Mouse (Mus musculus) kidney, postnatal 10 days (tissue): ENCODE data around the gene Mlh1.
A peak's percentile ranks its signal among the peaks of the same experiment; 100 is the strongest.

Experiments
- DNase-seq: peaks from one replicate; pipeline ENCODE4 v3.0.0; 2021; ENCODE audit warnings: mixed read lengths

Gene Mlh1

DNA sequence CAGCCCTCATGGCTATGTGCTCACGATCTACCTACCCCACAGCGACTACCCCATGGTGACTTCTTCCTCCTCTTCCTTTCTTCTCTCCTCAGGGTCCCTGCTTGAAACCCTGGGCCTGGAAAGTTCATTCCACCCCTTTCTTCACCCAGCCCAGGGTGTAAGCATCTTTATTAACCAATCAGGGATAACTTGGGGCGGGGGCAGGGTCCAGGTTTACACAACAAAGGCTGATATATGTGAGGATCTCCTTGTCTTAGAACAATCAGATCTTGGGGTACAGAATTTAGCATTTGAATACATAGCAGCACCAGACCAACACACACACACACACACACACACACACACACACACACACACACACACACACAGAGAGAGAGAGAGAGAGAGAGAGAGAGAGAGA is 13.5 kb upstream of the Mlh1 start:
- DNase-seq = no peak

DNA sequence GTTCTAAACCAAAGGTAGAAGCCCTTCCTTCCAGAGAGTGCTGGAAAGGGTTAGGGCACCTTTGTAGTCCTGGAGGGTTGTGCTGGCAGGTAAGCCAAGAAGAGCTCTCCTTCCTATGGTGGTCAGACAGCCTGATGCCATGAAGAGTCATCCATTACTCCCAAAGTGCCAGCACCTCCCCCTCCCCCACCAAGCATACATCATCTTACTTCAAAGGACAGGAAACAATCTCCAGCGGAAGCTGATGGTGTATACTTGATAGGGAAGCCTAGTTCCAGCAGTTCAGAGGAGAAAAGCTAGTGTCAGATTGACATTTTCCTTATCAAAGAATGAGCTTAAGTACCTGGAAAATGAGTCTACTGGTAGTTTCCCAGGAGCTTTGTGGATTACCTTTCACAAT is 3.6 kb upstream of the Mlh1 start:
- peak; percentile 21 for DNase-seq

DNA sequence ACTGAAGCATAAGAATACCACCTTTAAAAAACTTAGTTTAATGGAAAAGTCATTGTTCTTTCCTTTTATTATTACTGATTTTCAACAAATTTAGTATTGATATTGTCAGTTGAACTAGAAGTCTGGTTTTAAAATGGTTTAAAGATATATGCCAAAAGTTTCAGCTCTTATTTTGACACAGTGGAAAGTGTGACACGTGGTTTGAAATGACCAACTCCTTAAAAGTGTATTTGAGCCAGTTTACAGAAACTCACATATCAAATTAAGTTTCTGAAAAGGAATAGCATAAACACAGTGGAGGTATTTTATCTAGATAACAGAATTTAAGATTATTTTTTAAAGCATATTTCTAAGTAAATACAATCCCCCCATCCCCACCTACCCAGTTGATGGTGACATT is 2.4 kb upstream of the Mlh1 start:
- DNase-seq = no peak

DNA sequence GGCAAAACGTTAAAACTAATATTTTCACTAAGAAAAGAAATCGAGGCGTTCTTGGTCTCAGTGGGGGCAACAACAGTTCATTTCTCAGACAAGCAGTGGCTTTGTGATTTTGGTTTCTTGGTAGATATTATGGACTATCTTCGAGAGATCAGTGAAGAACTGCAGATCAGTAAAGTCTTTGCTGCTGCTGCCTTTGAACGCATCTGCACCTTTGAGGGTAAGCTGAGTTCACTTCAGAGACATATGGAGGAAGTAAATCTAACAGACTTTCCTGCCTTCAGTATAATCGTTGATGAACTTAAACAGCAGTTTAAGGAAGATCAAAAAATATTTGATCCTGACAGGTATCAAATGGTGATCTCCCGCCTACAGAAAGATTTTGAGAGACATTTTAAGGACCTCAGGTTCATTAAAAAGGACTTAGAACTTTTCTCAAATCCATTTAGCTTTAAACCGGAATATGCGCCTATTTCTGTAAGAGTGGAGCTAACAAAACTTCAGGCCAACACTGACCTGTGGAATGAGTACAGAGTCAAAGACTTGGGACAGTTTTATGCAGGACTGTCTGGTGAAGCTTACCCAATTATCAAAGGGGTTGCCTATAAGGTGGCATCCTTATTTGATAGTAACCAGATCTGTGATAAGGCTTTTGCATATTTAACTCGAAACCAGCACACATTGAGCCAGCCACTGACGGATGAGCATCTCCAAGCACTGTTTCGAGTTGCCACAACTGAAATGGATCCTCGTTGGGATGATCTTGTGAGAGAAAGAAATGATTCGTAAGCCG is 1.6 kb upstream of the Mlh1 start:
- DNase-seq = no peak

DNA sequence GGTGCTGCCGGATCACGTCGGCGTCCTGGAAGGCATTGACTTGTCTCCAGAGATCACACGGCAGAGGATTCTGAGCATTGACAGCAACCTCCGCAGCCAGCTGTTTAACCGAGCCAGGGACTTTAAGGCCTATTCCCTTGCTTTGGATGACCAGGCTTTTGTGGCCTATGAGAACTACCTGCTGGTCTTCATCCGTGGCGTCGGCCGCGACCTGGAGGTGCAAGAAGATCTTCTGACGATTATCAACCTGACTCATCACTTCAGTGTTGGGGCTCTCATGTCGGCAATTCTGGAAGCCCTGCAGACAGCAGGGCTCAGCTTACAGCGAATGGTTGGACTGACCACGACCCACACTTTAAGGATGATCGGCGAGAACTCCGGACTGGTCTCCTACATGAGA is 765 bp upstream of the Mlh1 start:
- no peak for DNase-seq

DNA sequence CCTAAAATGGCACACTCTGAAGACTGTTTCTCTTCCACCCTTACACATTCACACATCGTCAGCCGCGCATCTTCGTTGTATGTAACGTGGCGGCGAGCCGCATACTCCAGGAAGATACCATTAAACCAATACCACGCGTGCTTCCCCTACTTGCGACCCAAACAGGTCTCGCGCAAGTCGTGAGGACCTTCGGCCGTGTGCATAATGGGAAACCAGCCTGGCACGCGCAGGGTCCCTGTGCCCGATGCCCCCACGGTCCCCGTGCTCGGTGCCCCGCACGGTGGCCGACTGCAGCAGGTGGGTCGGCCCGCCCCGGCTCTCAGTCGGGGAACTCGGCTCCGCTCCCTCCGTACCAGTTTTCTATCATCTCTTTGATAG is 546 bp downstream of the Mlh1 start:
- DNase-seq = no peak

DNA sequence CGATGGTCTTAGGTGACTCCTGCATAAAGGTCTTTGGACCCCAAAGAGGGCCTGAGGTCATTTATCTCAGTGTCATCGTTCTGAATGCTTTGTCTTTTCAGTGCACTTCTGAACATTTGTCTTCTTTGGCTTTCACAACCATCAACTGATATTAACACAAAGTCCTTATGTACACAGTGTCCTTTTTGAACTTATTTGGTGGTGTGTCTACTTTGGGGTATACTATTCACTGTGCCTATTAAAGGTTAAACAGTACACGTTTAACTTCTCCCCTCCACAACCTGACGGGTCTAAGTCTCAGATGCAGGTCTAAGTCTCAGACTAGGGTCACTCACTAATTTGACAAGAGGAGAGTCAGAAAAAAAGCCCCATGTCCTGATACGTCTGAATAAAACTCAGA is 985 bp downstream of the Mlh1 start:
- DNase-seq = no peak

DNA sequence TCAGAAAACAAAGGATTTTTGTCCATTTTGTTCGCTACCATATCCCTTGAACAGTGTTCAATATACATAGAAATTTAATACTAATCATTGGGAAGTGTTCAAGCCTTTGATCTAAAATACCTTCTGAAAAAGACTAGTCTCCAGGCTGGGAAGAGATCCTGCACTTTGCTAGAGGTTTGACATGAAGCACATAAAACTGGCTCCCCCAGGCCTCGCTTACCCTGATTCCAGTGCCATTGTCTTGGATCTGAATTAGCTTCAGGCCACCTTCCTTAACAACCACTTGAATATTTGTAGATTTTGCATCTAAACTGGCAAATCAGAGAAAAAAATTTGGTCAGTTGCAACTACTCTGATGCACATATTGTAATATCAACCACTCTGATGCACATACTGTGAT is 3.6 kb downstream of the Mlh1 start:
- DNase-seq = no peak

DNA sequence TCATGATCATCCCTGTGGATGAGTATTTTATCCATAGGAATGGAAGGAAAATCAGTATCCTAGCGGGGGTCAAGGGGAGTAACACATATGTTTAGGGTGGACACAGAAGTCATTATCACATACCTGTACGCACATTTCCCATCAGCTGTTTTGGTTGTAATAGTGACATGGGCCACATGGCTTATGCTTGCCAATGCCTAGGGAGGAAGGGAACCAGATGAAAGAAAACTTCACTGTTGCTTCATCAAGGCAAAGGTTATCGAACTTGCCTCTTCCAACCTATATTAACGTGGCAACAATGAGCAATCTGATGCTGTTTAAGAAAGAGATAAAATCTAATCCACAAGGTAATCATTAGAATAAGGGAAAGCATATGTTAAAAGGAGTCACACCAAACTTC is 10.2 kb downstream of the Mlh1 start:
- DNase-seq = no peak

DNA sequence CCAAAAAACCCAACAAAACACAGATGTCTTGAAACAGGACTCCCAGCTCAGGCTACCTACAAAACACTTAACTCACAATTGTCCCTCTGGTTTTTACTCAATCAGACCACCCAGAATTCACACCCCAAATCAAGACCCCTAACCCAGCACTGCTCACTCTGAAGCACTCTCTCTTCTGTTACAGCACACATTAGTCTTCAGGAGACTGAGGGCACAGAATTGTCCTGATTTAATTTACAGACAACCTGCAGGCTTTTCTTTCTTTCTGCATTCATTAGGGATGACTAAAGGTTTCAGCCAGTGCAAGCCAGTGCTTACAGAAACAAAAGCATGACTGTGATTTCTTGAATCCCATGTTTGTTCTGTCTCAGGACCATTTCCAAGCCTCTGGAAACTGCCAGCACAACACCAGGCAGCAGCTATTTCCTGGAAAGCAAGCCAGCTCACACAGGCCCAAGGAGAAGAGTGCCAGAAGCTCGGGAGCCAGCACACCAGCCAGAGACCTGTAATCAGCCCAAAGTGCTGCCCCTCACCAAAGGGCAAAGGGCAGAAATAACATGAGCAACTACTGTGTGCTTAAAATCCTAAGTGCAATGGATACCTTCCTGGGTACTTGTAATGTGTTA is 11.1 kb downstream of the Mlh1 start:
- DNase-seq = no peak

DNA sequence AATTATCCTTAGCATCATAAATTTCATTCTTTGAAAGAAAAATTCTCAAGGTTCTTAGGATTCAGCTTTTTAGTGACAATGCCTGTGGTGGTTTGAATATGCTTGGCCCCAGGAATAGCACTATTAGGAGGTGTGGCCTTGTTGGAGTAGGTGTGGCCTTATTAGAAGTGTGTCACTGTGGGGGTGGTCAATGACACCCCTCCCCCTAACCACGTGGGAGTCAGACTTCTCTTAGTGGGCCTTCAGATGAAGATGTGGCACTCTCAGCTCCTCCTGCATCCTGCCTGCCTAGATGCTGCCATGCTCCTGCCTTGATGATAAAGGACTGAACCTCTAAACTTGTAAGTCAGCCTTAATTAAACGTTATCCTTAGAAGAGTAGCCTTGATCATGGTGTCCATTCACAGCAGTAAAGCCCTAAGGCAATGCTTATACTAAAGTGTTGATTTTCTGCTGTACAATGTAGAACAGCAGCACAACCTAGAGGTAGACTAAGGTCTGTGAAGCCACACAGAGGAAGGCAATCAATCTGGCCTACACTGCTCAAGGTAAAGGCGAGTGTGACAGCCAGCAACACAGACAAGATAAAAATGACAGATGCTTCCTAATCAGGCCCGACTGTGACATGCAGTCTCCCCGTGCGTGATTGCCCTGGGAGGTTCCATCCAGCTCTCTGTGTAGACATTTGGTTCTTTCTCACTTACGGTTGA is 19.3 kb downstream of the Mlh1 start:
- no peak for DNase-seq

DNA sequence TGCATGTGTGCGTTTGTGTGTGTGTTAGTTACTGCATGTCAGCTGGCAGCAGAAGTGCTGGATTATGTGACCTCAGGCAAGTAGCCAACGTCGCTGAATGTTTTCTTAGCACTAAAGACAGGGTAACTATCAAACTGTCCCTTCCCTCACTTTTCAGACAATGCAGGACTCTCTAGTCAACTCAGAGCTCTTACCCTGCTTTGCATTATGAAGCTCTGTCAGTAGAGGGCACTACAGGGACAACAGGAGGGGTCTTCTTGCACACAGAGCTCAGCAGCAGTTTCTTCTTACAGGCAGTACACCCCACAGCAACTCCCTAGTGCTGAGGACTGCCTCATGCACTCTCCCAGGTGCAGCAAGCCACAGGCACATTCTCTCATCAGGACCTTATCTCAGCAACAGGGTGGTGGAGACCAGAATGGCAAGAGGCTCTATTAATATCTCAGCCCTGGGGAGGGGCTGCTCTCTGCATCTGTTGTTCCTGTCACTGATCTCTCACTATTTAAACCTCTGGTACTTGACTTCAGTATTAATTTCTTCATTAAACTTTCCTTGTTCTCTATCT is 23.8 kb downstream of the Mlh1 start:
- peak; percentile 28 for DNase-seq

DNA sequence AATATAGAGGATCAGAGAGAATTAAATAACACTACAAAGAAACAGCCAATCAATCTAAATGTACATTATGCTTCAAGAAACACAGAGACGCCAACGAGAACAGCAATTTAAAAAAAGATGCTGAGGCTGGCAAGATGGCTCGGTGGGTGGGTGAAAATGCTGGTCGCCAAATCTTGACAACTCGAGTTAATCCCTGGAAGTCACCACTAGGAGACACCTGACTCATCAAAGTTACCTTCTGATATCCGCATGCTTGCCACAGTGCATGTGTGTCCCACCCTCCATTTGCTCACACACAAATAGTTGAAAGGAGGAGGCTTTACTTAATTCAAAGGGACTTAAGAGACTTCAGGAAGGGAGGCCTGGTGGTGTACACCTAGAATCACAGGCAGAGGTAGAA is 26.0 kb downstream of the Mlh1 start:
- no peak for DNase-seq

DNA sequence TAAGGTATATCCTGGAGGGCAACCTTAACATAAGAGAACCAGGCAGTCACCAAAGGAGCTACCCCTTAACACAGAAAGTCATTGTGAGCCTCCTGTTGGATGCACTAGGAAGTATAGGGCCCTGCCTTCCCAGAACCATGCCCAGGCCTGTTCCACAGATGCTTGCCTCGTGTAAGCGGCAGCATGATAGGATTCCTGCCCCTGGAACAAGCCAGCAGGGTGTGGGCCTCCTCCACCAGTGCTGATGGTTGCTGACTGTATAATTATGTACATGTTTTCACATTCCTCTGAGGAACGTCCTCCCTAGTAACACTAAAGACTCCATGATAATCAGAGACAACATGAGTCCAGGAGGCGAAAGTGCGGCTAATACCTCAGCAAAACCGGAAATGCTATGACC is 28.2 kb downstream of the Mlh1 start:
- no peak for DNase-seq

DNA sequence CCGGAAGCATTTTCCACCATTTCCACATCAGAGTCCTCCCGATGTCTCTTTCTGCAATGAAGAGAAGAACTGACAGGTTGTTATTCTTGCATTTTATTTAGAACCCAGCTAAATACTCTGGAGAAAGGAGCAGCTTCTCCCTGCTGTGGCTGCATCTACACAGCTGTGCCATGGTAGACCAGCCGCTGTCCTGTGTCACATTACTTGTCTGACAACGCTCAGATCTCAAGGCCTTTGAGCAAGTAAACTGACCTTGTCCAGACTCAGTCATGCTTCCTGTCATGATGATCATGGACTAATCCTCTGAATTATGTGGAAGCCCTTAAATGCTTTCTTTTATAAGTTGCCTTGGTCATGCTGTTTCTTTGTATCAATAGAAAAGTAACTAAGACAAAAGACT is 31.8 kb downstream of the Mlh1 start:
- DNase-seq = no peak

DNA sequence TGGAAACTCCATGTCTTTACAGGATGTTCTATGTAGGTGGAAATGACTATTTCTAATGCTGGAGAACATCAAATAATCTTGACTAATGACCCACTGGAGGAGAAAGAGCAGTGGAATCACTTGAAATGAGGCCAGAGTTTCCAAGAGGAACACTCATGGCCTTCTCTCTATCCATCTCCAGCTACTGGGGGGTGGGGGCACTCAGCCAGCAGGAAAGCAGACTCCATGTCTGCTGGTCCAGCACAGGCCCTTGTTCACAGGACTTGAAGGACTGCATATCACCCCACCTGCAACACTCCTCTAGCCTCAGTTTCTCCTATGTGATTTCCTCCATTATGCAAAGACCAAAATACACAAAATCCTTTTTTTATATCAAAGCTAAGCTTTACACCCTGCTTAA is 33.9 kb downstream of the Mlh1 start:
- DNase-seq = no peak

DNA sequence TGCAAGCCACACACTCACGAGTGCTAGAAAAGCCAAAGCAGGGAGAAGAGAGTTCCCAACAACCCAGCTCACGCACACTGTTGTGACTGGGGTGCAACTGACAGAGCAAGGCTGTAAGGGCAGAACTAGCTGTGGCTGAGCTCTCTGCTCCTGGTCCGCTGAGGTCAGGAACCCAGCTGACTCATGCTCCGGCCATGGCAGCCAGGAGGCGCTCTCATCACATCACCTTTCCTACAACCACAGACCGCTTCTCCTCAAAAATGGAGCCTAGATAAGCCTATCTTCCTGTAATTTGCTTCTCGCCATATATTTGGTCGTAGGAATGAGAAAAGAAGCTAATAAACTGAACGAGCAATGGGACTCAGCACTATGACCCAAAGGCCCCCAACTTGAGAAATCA is 36.9 kb downstream of the Mlh1 start:
- DNase-seq = no peak

DNA sequence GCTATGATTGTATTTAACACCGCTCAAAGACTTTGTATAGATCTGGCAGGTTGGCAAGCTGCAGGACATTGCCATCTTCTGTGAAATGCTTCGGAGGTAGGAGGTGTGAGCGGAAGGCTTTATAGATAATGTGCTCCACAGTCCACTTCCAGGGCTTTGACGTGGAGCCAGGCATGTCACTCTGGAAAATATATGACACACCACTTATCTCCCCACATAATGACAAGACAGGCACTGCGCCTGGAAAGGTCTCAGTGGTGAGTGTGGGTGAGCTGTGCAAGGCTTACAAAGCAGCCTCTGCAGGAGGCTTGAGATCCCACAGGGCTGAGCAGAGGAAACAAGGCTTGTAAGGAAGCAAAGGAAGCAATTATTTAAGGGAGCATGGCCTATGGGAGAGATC is 43.1 kb downstream of the Mlh1 start:
- no peak for DNase-seq

DNA sequence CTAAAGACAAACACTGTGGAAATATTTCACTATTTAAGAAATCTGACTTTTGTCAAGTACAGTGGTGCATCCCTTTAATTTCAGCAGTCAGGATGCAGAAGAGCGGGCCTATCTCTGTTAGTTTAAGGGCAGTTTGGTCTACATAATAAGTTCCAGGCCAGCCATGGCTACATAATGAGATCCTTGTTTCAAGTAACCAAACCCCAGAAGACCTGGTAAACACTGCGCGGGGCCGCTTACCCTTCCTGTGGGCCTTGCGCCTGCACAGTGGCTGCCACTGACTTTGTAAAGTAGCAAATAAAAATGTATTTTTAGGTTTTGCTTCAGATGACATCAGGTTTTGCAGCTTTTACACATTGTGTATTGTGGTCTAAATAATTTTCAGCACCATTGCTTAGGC is 48.2 kb downstream of the Mlh1 start:
- DNase-seq = no peak

DNA sequence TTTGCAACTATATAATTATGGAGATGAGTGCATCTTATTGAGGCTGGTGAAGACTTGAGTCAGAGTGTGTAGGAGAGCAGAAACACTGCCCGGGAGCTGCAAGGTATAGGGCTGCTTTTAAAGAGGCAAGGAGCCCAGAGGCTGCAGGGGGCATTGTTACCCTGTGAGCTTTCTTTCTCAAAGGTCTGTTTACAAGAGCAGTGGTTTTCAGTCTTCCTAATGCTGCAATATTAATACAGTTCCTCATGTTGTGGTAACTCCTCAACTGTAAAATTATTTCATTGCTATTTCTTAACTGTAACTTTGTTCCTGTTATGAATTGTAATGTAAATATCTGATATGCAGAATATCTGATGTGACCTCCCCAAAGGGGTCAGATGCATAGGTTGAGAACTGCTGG is 50.0 kb downstream of the Mlh1 start:
- DNase-seq = no peak

DNA sequence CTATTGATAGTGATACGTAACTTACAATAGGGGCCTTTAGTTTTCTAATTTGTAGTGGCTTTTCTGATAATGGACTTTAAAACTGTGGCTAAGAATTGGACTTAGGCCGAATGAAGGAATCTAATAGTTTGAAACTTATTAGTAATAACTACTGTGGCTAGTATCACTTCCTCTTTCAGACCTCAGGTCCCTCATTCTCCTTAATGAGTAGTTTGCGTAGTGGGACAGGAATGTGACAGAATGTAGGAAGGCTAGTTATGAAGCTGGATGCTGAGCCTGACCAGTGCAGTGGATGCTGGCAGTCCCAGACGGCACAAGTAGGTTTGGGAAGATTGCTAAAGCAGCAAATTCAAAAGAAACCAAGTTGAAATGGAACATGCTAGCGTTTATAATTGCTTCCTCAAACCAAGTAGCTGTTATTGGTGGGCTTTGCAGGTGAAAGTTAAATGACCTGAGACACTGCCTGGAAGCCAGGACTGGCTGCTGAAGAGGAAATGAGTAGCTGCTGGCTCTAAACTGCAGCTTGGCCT is 51.0 kb downstream of the Mlh1 start:
- no peak for DNase-seq

DNA sequence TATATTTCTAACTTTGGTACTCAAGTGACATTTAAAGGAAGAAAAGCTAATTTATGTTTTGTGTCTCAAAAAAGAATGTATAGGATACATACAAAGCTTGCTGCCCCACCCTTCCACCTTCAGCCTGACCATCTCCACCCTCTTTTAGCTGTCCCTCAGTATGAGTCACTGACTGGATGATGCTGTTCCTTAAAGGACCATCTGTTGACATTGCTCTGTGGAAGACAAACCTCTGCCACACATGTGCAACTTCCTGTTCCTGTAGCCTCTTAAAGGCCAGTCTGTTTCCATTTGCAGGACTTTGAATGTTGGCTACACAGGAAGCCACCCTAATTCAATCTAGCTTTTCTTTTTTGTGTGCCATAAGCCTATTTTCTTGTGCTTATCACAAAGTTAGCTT is 55.2 kb downstream of the Mlh1 start:
- DNase-seq = no peak

DNA sequence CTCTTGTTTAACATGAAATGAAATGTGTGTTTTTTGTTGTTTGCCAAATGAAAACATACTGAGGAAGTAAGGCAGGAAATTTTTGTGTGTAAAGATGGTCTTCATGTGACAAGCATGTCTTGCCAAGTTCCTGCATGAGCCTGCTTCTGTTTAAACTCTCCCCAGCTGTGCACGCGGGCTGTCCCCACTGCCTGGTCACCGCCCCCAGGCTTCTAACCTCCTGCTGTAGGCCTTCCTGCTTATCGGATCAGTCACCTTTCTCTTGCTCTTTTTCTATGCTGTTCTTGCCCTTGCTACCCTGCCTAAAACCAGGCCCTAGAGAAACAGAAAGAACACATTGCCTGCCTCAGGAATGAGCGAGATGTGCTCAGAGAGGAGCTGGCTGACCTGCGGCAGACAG is 58.1 kb downstream of the Mlh1 start:
- peak; percentile 69 for DNase-seq
